Mouse (Mus musculus) limb, embryonic 14.5 days (tissue): ENCODE measurements around the gene 2210010C04Rik. TPM values are rescaled to one million over a fixed set of nuclear protein-coding genes. Genes with fewer than 3 reads are reported as not detected.

ENCODE experiments used
- ATAC-seq: fragments of 200-750 bp; cut with Nextera tagmentation; 2 replicates; pipeline ENCODE4 v1.8.0; 2017; ENCODE audit warnings: low read depth, moderate number of reproducible peaks, moderate TSS enrichment; ENCODE audit not compliant: low FRiP score
- DNase-seq: peaks from one replicate; pipeline ENCODE4 v3.0.0-alpha.2; 2015; ENCODE audit warnings: low spot score
- H3K27ac ChIP-seq: fragments of 300-500 bp; sonication (generic); replicated peaks from 2 replicates; pipeline ENCODE4 v1.5.1; 2014; ENCODE audit warnings: low read depth, mild to moderate bottlenecking, low read length, moderate library complexity, mixed read lengths
- H3K27me3 ChIP-seq: fragments of 300-500 bp; sonication (generic); 2 replicates; pipeline ENCODE4 v1.6.1; 2014; ENCODE audit warnings: low read length, mixed read lengths; ENCODE audit not compliant: control insufficient read depth, insufficient read depth
- H3K36me3 ChIP-seq: fragments of 300-500 bp; sonication (generic); 2 replicates; pipeline ENCODE4 v1.6.1; 2014; ENCODE audit warnings: mild to moderate bottlenecking, low read length, moderate library complexity, mixed read lengths; ENCODE audit not compliant: control insufficient read depth, insufficient read depth
- H3K4me1 ChIP-seq: fragments of 300-500 bp; sonication (generic); 2 replicates; pipeline ENCODE4 v1.6.1; 2014; ENCODE audit warnings: antibody characterized with exemption, low read length, mixed read lengths; ENCODE audit not compliant: control insufficient read depth, insufficient read depth
- H3K4me2 ChIP-seq: fragments of 300-500 bp; sonication (generic); replicated peaks from 2 replicates; pipeline ENCODE4 v1.6.1; 2014; ENCODE audit warnings: low read depth, mild to moderate bottlenecking, low read length, moderate library complexity; ENCODE audit not compliant: severe bottlenecking
- H3K4me3 ChIP-seq: fragments of 300-500 bp; sonication (generic); replicated peaks from 2 replicates; pipeline ENCODE4 v1.5.1; 2014; ENCODE audit warnings: low read length
- H3K9ac ChIP-seq: fragments of 300-500 bp; sonication (generic); 2 replicates; pipeline ENCODE4 v1.6.1; 2014; ENCODE audit warnings: mild to moderate bottlenecking, low read depth, low read length, moderate library complexity; ENCODE audit not compliant: severe bottlenecking
- H3K9me3 ChIP-seq: fragments of 300-500 bp; sonication (generic); 2 replicates; pipeline ENCODE4 v1.6.1; 2016; ENCODE audit warnings: low read length; ENCODE audit not compliant: control insufficient read depth
- POLR2A ChIP-seq: fragments of 200-500 bp; IDR thresholded peaks from 2 replicates; pipeline ENCODE4 v1.8.0; 2012; ENCODE audit warnings: inconsistent platforms, mild to moderate bottlenecking, moderate library complexity, borderline replicate concordance; ENCODE audit not compliant: insufficient read depth, insufficient read length; ENCODE audit errors: extremely low read depth
- WGBS: fragments of 180-500 bp; shearing (Covaris S2); extraction: QIAGEN DNeasy Blood & Tissue Kit; methylation state at CpG from one replicate; pipeline ENCODE4 v1.1.7; 2014; 5-methylcytosine and 5-hydroxymethylcytosine counted together
- polyA plus RNA-seq, 2 experiments: library from polyadenylated mRNA; depleted of rRNA in 1 of 2; stranded (reverse) in 1 of 2; unstranded in 1 of 2; fragments of >200 nt; fragmentation: Nextera tagmentation in 1 of 2; extraction: Ambion mirVana in 1 of 2; gene quantifications; 2 replicates each; pipeline versions ENCODE4 v1.2.1 to v1.2.3; 2012 to 2014

2210010C04Rik gene
- polyA plus RNA-seq, 2 experiments: 0.03 TPM; not detected in 1

DNA sequence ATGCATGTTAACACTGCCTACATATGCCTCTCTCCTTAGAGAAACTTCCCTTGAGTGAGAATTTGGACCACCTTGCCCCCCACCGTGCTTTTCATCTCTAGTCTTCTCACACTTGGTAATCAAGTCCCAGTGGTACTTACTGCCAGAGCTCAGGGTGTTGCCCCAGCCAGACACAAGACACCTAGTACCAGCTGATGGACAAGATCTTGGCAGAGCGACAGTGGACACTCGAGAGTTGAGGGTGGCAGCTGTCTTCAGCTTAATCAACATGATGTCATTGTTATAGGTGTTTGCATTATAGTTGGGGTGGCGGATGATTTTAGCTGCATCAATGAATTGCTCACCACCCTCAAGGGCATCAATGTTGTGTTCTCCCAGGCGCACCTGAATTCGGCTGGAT, 2.5 kb downstream of the 2210010C04Rik start:
- DNase-seq: no peak

DNA sequence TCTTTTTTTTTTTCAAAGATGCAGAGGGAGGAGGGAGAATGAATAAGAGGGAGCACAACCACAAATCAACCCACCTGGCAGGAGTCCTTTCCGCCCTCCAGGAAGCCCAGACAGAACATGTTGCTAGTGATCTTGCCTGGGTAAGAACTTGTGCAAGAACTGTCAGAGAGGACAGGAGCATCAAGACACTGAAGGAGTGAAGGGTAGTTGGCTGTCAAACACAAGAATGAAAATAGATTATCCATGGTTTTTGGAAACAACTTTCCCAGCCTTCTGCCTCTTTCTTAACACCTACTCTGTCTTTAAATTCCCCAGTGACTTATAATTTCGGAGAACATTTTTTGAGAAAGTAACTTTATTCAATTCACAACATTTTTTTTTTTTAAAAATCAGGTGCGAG, 3.1 kb downstream of the 2210010C04Rik start:
- Histone ChIP-seq H3K27ac (no peak overlapping the region), H3K9ac (no peak overlapping the region), H3K4me2 (no peak overlapping the region), H3K4me3 (no peak overlapping the region), H3K36me3 (no peaks in the 10 kb centered on the region), H3K9me3 (no peaks in the 10 kb centered on the region), H3K27me3 (no peaks in the 10 kb centered on the region), H3K4me1 (no peaks in the 10 kb centered on the region)
- ATAC-seq (no peak), DNase-seq (no peak)
- WGBS: 77% methylated on average over 3 of the region's 3 CpGs
- TF ChIP-seq POLR2A: no peak

More for the DNA sequence above, 2.5 kb downstream of the 2210010C04Rik start:
- Histone ChIP-seq H3K27me3 (no peaks in the 10 kb centered on the region), H3K36me3 (no peaks in the 10 kb centered on the region), H3K9me3 (no peaks in the 10 kb centered on the region), H3K9ac (no peak overlapping the region), H3K27ac (no peak overlapping the region), H3K4me3 (no peak overlapping the region), H3K4me2 (no peak overlapping the region), H3K4me1 (no peaks in the 10 kb centered on the region)
- no peak for TF ChIP-seq POLR2A
- 80% methylated on average over 6 of the region's 6 CpGs for WGBS
- no peak for ATAC-seq

- no peak overlapping the region for H3K27ac ChIP-seq
- WGBS: 84% methylated on average over 3 of the region's 3 CpGs
- H3K4me3 ChIP-seq: no peak overlapping the region
- H3K27me3 ChIP-seq: no peaks in the 10 kb centered on the region
- DNase-seq (no peak), ATAC-seq (no peak)
- TF ChIP-seq POLR2A: no peak
- H3K36me3 ChIP-seq: no peaks in the 10 kb centered on the region
- no peaks in the 10 kb centered on the region for H3K9me3 ChIP-seq
- H3K4me1 ChIP-seq: no peaks in the 10 kb centered on the region
- H3K4me2 ChIP-seq: no peak overlapping the region
- no peak overlapping the region for H3K9ac ChIP-seq
Observed at GRCm38 (mm10) chr6:41030821-41031220, 4.5 kb downstream of the 2210010C04Rik start.

DNA sequence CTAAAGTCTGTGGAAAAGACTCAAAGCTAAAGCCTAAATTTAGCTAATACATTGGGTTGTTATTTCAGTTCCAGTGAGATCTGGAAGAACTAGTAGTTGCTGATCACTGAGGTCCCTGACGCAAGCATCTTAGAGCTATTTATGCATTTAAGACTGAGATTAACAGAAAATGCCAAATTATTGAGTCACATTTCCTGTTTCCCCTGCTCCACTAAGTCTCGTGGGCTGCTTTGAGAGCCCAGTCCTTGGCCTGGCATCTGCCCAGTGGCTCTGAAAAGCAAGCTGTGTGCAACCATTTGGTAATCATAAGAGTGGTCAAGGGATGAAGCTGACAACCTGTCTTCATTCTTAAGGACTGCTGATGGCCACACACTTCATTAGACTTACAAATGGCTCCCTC, 8.3 kb downstream of the 2210010C04Rik start:
- no peak overlapping the region for H3K4me2 ChIP-seq
- H3K27ac ChIP-seq: no peak overlapping the region
- no peak for ATAC-seq
- no peak overlapping the region for H3K9ac ChIP-seq
- H3K9me3 ChIP-seq: no peaks in the 10 kb centered on the region
- 45% methylated on average over 2 of the region's 2 CpGs for WGBS
- no peaks in the 10 kb centered on the region for H3K27me3 ChIP-seq
- no peak for DNase-seq
- no peaks in the 10 kb centered on the region for H3K4me1 ChIP-seq
- no peaks in the 10 kb centered on the region for H3K36me3 ChIP-seq
- TF ChIP-seq POLR2A: no peak
- no peak overlapping the region for H3K4me3 ChIP-seq

GRCm38 (mm10) chr6:41025873-41026650, 9.2 kb downstream of the 2210010C04Rik start:
- Histone ChIP-seq H3K9me3 (no peaks in the 10 kb centered on the region), H3K4me3 (no peak overlapping the region), H3K27me3 (no peaks in the 10 kb centered on the region), H3K36me3 (no peaks in the 10 kb centered on the region), H3K4me1 (no peaks in the 10 kb centered on the region), H3K27ac (no peak overlapping the region), H3K4me2 (no peak overlapping the region), H3K9ac (no peak overlapping the region)
- DNase-seq: no peak
- ATAC-seq: no peak
- TF ChIP-seq POLR2A: no peak
- WGBS: 71% methylated on average over 2 of the region's 2 CpGs
